Mouse (Mus musculus): ENCODE data around the gene Ftcd.

Gene Ftcd

GRCm38 (mm10) chr10:76575374-76575773 lies at the start of gene Ftcd:
TSS of gene Ftcd (plus strand) at chr10:76575648.
- DNase-seq (ENCODE audit: low read depth, low spot score): no peak

- DNase-seq (ENCODE audit: low read depth, low spot score): no peak
These were observed 44.5 kb upstream of the Ftcd start for GRCm38 (mm10) chr10:76530922-76531321.

- DNase-seq (ENCODE audit: low read depth, low spot score): peak; percentile 98
These were observed 44.1 kb upstream of the Ftcd start, which contains the start of gene Lss for GRCm38 (mm10) chr10:76531375-76531774. TSS of gene Lss (plus strand) at chr10:76531588.

GRCm38 (mm10) chr10:76531828-76532227 lies 43.6 kb upstream of the Ftcd start:
- no peak for DNase-seq (ENCODE audit: low read depth, low spot score)

GRCm38 (mm10) chr10:76535526-76535925 lies 39.9 kb upstream of the Ftcd start:
- no peak for DNase-seq (ENCODE audit: low read depth, low spot score)

GRCm38 (mm10) chr10:76537619-76538018 lies 37.8 kb upstream of the Ftcd start:
- no peak for DNase-seq (ENCODE audit: low read depth, low spot score)

GRCm38 (mm10) chr10:76541336-76542085 lies 33.9 kb upstream of the Ftcd start:
- no peak for DNase-seq (ENCODE audit: low read depth, low spot score)

- DNase-seq (ENCODE audit: low read depth, low spot score): no peak
These were observed 32.6 kb upstream of the Ftcd start for GRCm38 (mm10) chr10:76542636-76543375.

- DNase-seq (ENCODE audit: low read depth, low spot score): no peak
These were observed 28.9 kb upstream of the Ftcd start for GRCm38 (mm10) chr10:76546566-76546965.

GRCm38 (mm10) chr10:76548218-76548617 lies 27.2 kb upstream of the Ftcd start:
- no peak for DNase-seq (ENCODE audit: low read depth, low spot score)

- DNase-seq (ENCODE audit: low read depth, low spot score): peak; percentile 49
These were observed 25.0 kb upstream of the Ftcd start for GRCm38 (mm10) chr10:76550458-76550857.

- DNase-seq (ENCODE audit: low read depth, low spot score): no peak
These were observed 23.9 kb upstream of the Ftcd start for GRCm38 (mm10) chr10:76551556-76551955.

- DNase-seq (ENCODE audit: low read depth, low spot score): no peak
These were observed 21.4 kb upstream of the Ftcd start for GRCm38 (mm10) chr10:76554061-76554460.

GRCm38 (mm10) chr10:76561972-76562371 lies 13.5 kb upstream of the Ftcd start, which contains the start of gene Spatc1l:
TSS of gene Spatc1l (plus strand) at chr10:76562272.
- no peak for DNase-seq (ENCODE audit: low read depth, low spot score)

- DNase-seq (ENCODE audit: low read depth, low spot score): no peak
These were observed 5.3 kb upstream of the Ftcd start for GRCm38 (mm10) chr10:76569996-76570685.

GRCm38 (mm10) chr10:76571070-76571469 lies 4.4 kb upstream of the Ftcd start:
- no peak for DNase-seq (ENCODE audit: low read depth, low spot score)

GRCm38 (mm10) chr10:76572151-76572550 lies 3.3 kb upstream of the Ftcd start:
- DNase-seq (ENCODE audit: low read depth, low spot score): no peak

GRCm38 (mm10) chr10:76576920-76577319 lies 1.5 kb downstream of the Ftcd start:
- no peak for DNase-seq (ENCODE audit: low read depth, low spot score)

- no peak for DNase-seq (ENCODE audit: low read depth, low spot score)
These were observed 8.7 kb downstream of the Ftcd start for GRCm38 (mm10) chr10:76584138-76584537.

- no peak for DNase-seq (ENCODE audit: low read depth, low spot score)
These were observed 10.7 kb downstream of the Ftcd start for GRCm38 (mm10) chr10:76586190-76586589.

GRCm38 (mm10) chr10:76590197-76590596 lies 14.7 kb downstream of the Ftcd start:
- DNase-seq (ENCODE audit: low read depth, low spot score): no peak

- no peak for DNase-seq (ENCODE audit: low read depth, low spot score)
These were observed 20.9 kb downstream of the Ftcd start for GRCm38 (mm10) chr10:76596338-76596737.
